8 mouse cellular contexts compared by ENCODE assay signal in genomic region chr5:143654670-143655510, GRCm38 (mm10). TPM values are rescaled to one million over a fixed set of nuclear protein-coding genes. Genes with fewer than 3 reads are reported as not detected.
DNase-seq lines count a peak whose midpoint lies in the region; ATAC-seq lines count a peak whose summit lies in the region.

No protein-coding gene starts in this region.

- H3K9ac ChIP-seq in heart, embryonic 16.5 days (ENCODE audit: low read length): peak overlapping the region; percentile 46
- H3K9ac ChIP-seq in limb, embryonic 13.5 days: no peak overlapping the region

- no peak overlapping the region for H3K4me3 ChIP-seq in heart, embryonic 16.5 days (ENCODE audit: low read length)
- H3K4me3 ChIP-seq in limb, embryonic 13.5 days: no peak overlapping the region

- no peaks in the 10 kb centered on the region for H3K27me3 ChIP-seq in heart, embryonic 16.5 days (ENCODE audit: control insufficient read depth, insufficient read depth, low read length)
- no peaks in the 10 kb centered on the region for H3K27me3 ChIP-seq in limb, embryonic 13.5 days

- H3K4me2 ChIP-seq in heart, embryonic 16.5 days (ENCODE audit: low read depth, low read length): peak overlapping the region; percentile 26
- H3K4me2 ChIP-seq in limb, embryonic 13.5 days (replicated peaks): peak overlapping the region; percentile 24

- no peaks in the 10 kb centered on the region for H3K9me3 ChIP-seq in heart, embryonic 16.5 days (replicated peaks; ENCODE audit: control insufficient read depth, low read length)
- H3K9me3 ChIP-seq in limb, embryonic 13.5 days: peaks cover 4% of the 10 kb centered on the region; the same call in 1 of the 2 replicates

- peak overlapping the region; percentile 93 for H3K27ac ChIP-seq in heart, embryonic 16.5 days (ENCODE audit: low read length)
- peak overlapping the region; percentile 95 for H3K27ac ChIP-seq in limb, embryonic 13.5 days

- peaks cover 57% of the 10 kb centered on the region for H3K4me1 ChIP-seq in heart, embryonic 16.5 days (ENCODE audit: control insufficient read depth, insufficient read depth, low read length)
- peaks cover 72% of the 10 kb centered on the region for H3K4me1 ChIP-seq in limb, embryonic 13.5 days

- 19% methylated on average over 7 of the region's 7 CpGs for WGBS in heart, embryonic 16.5 days
- WGBS in limb, embryonic 13.5 days: 2% methylated on average over 7 of the region's 7 CpGs

- ATAC-seq in heart, embryonic 16.5 days (replicated peaks; ENCODE audit: extremely low read depth, insufficient read depth, low FRiP score): peak; percentile 62
- ATAC-seq in limb, embryonic 13.5 days (ENCODE audit: low FRiP score, low read depth): peak; percentile 69

- peak; percentile 31 for DNase-seq in CD4-positive helper T cell, adult 2 months (ENCODE audit: low read depth, low spot score)
- peak; percentile 33 for DNase-seq in brain, adult 2 months (ENCODE audit: low read depth, low spot score)
- peak; percentile 54 for DNase-seq in skeletal muscle tissue, adult 2 months (ENCODE audit: low read depth, low spot score)
- no peak for DNase-seq in cerebellum, adult 18-20 months
- DNase-seq in adrenal gland, postnatal 10 days: no peak
- no peak for DNase-seq in cerebellum, postnatal 14 days

- H3K36me3 ChIP-seq in heart, embryonic 16.5 days (ENCODE audit: control insufficient read depth, insufficient read depth): peaks cover 5% of the 10 kb centered on the region; the same call in 1 of the 2 replicates
- peaks cover 8% of the 10 kb centered on the region; the same call in 1 of the 2 replicates for H3K36me3 ChIP-seq in limb, embryonic 13.5 days

RNA-seq across cellular contexts. Expression of gene Cyth3, which starts 32.6 kb away (rescaled TPM):
- polyA plus RNA-seq in heart, embryonic 16.5 days (2015; fragmentation: Nextera tagmentation; extraction: Ambion mirVana): 59.2 and 59.4 TPM in 2 replicates
- polyA plus RNA-seq in limb, embryonic 13.5 days (2015; fragmentation: Nextera tagmentation; extraction: Ambion mirVana): 60.7 and 61.3 TPM in 2 replicates
- 100 to 1,000 TPM; 123 to 151 TPM for total RNA-seq in adrenal gland, postnatal 10 days (2021)

Comparison
In these comparisons a context has a peak if more than half of its experiments do, and no peak if none do; other contexts are left out.
1. DNase-seq: peak in CD4-positive helper T cell, adult 2 months (single experiment), brain, adult 2 months (single experiment) and skeletal muscle tissue, adult 2 months (single experiment); none in cerebellum, adult 18-20 months (0 of 2), adrenal gland, postnatal 10 days (single experiment) and cerebellum, postnatal 14 days (0 of 2).